Mouse (Mus musculus) stomach, postnatal 0 days (tissue): ENCODE measurements at regions not wholly inside any gene's neighbourhood (a gene's known extent, or its start where the extent isn't known, plus 50 kb on each side); places are given as distances from the start of the nearest gene placed in this dataset.
"Not testable (repeated sequence)": the region's sequence is repeated elsewhere in the genome, so short reads cannot be mapped to it uniquely, and the experiment has no call there.

Experiments used
- CTCF ChIP-seq: IDR thresholded peaks from 2 replicates; pipeline ENCODE4 v1.5.1; 2016; ENCODE audit warnings: antibody characterized with exemption, low read depth, mild to moderate bottlenecking, moderate library complexity
- EP300 ChIP-seq: optimal IDR thresholded peaks from 2 replicates; pipeline ENCODE3; 2016; ENCODE audit warnings: antibody characterized with exemption

DNA sequence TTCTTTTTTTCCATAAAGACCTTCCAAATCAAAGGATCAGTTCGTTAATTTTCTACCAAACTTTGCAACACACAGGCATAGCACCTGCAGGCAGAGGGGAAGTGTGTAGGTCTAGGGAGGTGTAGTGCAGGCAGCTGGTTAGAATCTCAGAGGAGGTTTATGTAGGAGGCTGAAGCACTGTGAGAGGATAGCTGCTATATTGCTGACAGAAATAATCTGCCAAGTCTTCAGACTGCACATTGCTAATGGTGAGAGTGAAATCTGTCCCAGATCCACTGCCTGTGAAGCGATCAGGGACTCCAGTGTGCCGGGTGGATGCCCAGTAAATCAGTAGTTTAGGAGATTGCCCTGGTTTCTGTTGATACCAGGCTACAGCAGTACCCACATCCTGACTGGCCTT is 531.8 kb downstream of the Rpia start:
- not testable (repeated sequence) for TF ChIP-seq CTCF, EP300
